Mouse (Mus musculus): ENCODE measurements at regions not wholly inside any gene's neighbourhood (a gene's known extent, or its start where the extent isn't known, plus 50 kb on each side); places are given as distances from the start of the nearest gene placed in this dataset.
A peak's percentile ranks its signal among the peaks of the same experiment; 100 is the strongest.

GRCm38 (mm10) chr15:63163550-63164279 lies 681.3 kb downstream of the Gsdmc2 start:
- no peak for DNase-seq

GRCm38 (mm10) chr15:63162881-63163549 lies 682.0 kb downstream of the Gsdmc2 start:
- no peak for DNase-seq

GRCm38 (mm10) chr15:63123123-63123688 lies 721.8 kb downstream of the Gsdmc2 start:
- DNase-seq: no peak

GRCm38 (mm10) chr15:63112918-63113317 lies 732.1 kb downstream of the Gsdmc2 start:
- no peak for DNase-seq

- peak; percentile 3 to 25 for DNase-seq
Measured at GRCm38 (mm10) chr15:63100093-63100492, 744.9 kb downstream of the Gsdmc2 start.

- DNase-seq: no peak
Measured at GRCm38 (mm10) chr15:63081972-63082371, 763.0 kb downstream of the Gsdmc2 start.

GRCm38 (mm10) chr15:63079825-63080224 lies 765.2 kb downstream of the Gsdmc2 start:
- DNase-seq: no peak

- DNase-seq: no peak
Measured at GRCm38 (mm10) chr15:63071921-63072320, 773.1 kb downstream of the Gsdmc2 start.

GRCm38 (mm10) chr15:63067126-63067525 lies 777.9 kb downstream of the Gsdmc2 start:
- DNase-seq: no peak

GRCm38 (mm10) chr15:63066020-63066439 lies 778.9 kb downstream of the Gsdmc2 start:
- no peak for DNase-seq

GRCm38 (mm10) chr15:63061891-63062290 lies 783.1 kb downstream of the Gsdmc2 start:
- no peak for DNase-seq

- no peak for DNase-seq
Measured at GRCm38 (mm10) chr15:63060826-63061225, 784.2 kb downstream of the Gsdmc2 start.

- peak in 1 of 2 experiments; percentile 1 for DNase-seq
Measured at GRCm38 (mm10) chr15:63052570-63053255, 792.3 kb downstream of the Gsdmc2 start.

GRCm38 (mm10) chr15:63050033-63050432 lies 794.9 kb downstream of the Gsdmc2 start:
- no peak for DNase-seq

GRCm38 (mm10) chr15:63042367-63042766 lies 802.6 kb downstream of the Gsdmc2 start:
- DNase-seq: no peak

GRCm38 (mm10) chr15:63036241-63036640 lies 808.7 kb downstream of the Gsdmc2 start:
- DNase-seq: no peak

GRCm38 (mm10) chr15:63020826-63021225 lies 824.2 kb downstream of the Gsdmc2 start:
- no peak for DNase-seq

- no peak for DNase-seq
Measured at GRCm38 (mm10) chr15:63017966-63018365, 827.0 kb downstream of the Gsdmc2 start.

GRCm38 (mm10) chr15:63006471-63007228 lies 838.3 kb downstream of the Gsdmc2 start:
- DNase-seq: no peak

- no peak for DNase-seq
Measured at GRCm38 (mm10) chr15:62994691-62995090, 850.3 kb downstream of the Gsdmc2 start.

GRCm38 (mm10) chr15:62986871-62987270 lies 858.1 kb downstream of the Gsdmc2 start:
- DNase-seq: no peak

- no peak for DNase-seq
Measured at GRCm38 (mm10) chr15:62986147-62986546, 858.8 kb downstream of the Gsdmc2 start.

GRCm38 (mm10) chr15:62970566-62970965 lies 874.4 kb downstream of the Gsdmc2 start:
- no peak for DNase-seq
